Mouse (Mus musculus) liver, postnatal 0 days (tissue): ENCODE results near the gene Vmn2r-ps130.
"Not testable (repeated sequence)": the region's sequence is repeated elsewhere in the genome, so short reads cannot be mapped to it uniquely, and the experiment has no call there.

Experiments
- CTCF ChIP-seq: sonication (generic); IDR thresholded peaks from 2 replicates; pipeline ENCODE4 v1.5.1; 2016; ENCODE audit warnings: antibody characterized with exemption, low read depth
- EP300 ChIP-seq: IDR thresholded peaks from 2 replicates; pipeline ENCODE4 v1.6.1; 2016; ENCODE audit warnings: antibody characterized with exemption, low read depth, mild to moderate bottlenecking

- not testable (repeated sequence) for TF ChIP-seq CTCF, EP300
These were observed at the start of gene Vmn2r-ps130 for GRCm38 (mm10) chr17:23060866-23061265.
